11 mouse cellular contexts compared by ENCODE assay signal in the genomic region with DNA sequence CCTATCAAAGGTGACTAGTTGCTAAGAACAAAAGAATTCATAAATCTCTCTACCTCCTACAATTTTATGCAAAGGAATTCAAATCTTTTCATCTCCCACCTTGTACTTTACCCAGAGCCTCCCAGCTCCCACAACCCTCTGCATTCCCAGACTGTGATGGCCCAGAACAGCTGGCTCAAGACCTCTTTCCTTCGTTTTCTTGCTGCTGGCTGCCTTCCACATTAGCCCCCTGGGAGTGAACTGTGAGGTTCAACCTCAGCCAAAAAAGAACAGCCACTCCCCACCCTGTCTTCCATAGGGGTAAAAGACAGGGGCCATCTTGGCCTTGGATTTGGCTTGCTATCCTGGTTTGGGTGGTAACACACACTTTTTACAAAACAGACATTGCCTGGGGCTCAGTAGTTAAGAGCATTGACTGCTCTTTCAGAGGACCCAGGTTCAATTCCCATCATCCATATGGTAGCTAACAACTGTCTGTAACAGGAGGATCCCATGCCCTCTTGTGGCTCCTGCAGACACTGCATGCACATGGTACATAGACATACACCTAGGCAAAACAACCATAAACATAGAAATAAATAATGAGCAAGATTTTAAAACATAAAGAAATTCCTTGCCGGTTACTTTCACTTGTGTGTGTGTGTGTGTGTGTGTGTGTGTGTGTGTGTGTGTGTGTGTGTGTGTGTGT. TPM values are rescaled to one million over a fixed set of nuclear protein-coding genes. Genes with fewer than 3 reads are reported as not detected.
DNase-seq lines count a peak whose midpoint lies in the region; ATAC-seq lines count a peak whose summit lies in the region.
"Had no signal": no experiment of that assay in that cellular context is flagged by ENCODE, and none has a peak within 500 bp of the region (broad histone marks: within the 10 kb centered on the region; RNA-seq: fewer than 3 reads in every experiment).

No protein-coding gene starts in this region.

- ATAC-seq in hindbrain, embryonic 11.5 days (ENCODE audit: low FRiP score) = no peak
- ATAC-seq: intestine, embryonic 15.5 days had no signal

- no peak overlapping the region for H3K4me3 ChIP-seq in hindbrain, embryonic 11.5 days (ENCODE audit: low read depth, low read length)
- H3K4me3 ChIP-seq: embryonic facial prominence, embryonic 13.5 days; intestine, embryonic 15.5 days; liver, embryonic 15.5 days had no signal

- H3K9ac ChIP-seq in hindbrain, embryonic 11.5 days (ENCODE audit: low read depth, low read length) = no peak overlapping the region
- H3K9ac ChIP-seq: embryonic facial prominence, embryonic 13.5 days; intestine, embryonic 15.5 days; liver, embryonic 15.5 days had no signal

- peak; percentile 61 for DNase-seq in adrenal gland, postnatal 14 days
- no peak for DNase-seq in adrenal gland, postnatal 36 days
- DNase-seq in kidney, postnatal 10 days = peak; percentile 77
- no peak for DNase-seq in kidney, adult 18-20 months
- DNase-seq in thymus, postnatal 4 days = peak; percentile 58
- DNase-seq in thymus, adult 18-20 months = no peak
- DNase-seq in hindbrain, embryonic 11.5 days (ENCODE audit: low spot score) = no peak
- no peak for DNase-seq in layer of hippocampus, adult 8-10 months (ENCODE audit: low spot score in 2 of 2)

- H3K4me1 ChIP-seq in hindbrain, embryonic 11.5 days (replicated peaks; ENCODE audit: control insufficient read depth, insufficient read depth, low read length) = no peaks in the 10 kb centered on the region

- H3K36me3 ChIP-seq in hindbrain, embryonic 11.5 days (ENCODE audit: control insufficient read depth, insufficient read depth, low read length) = no peaks in the 10 kb centered on the region
- H3K36me3 ChIP-seq: embryonic facial prominence, embryonic 13.5 days; liver, embryonic 15.5 days had no signal

- H3K27me3 ChIP-seq in hindbrain, embryonic 11.5 days (ENCODE audit: control insufficient read depth, insufficient read depth, low read length) = no peaks in the 10 kb centered on the region
- H3K27me3 ChIP-seq: embryonic facial prominence, embryonic 13.5 days; intestine, embryonic 15.5 days; liver, embryonic 15.5 days had no signal

- 67% methylated on average over 2 of the region's 2 CpGs for WGBS in hindbrain, embryonic 11.5 days

- H3K27ac ChIP-seq in hindbrain, embryonic 11.5 days (ENCODE audit: low read depth, low read length) = no peak overlapping the region
- H3K27ac ChIP-seq: embryonic facial prominence, embryonic 13.5 days; intestine, embryonic 15.5 days; liver, embryonic 15.5 days had no signal

- no peak overlapping the region for H3K4me2 ChIP-seq in hindbrain, embryonic 11.5 days (replicated peaks; ENCODE audit: low read depth, low read length)
- H3K4me2 ChIP-seq: embryonic facial prominence, embryonic 13.5 days; intestine, embryonic 15.5 days; liver, embryonic 15.5 days had no signal

- H3K9me3 ChIP-seq in hindbrain, embryonic 11.5 days (ENCODE audit: control insufficient read depth, low read length) = no peaks in the 10 kb centered on the region
- H3K9me3 ChIP-seq: embryonic facial prominence, embryonic 13.5 days; intestine, embryonic 15.5 days; liver, embryonic 15.5 days had no signal

RNA-seq across cellular contexts. Expression of gene Ralb, which starts 10.4 kb away (rescaled TPM):
- 58.1 and 60.8 TPM in 2 replicates for total RNA-seq in adrenal gland, postnatal 14 days (2021)
- total RNA-seq in adrenal gland, postnatal 36 days (2021) = 10 to 100 TPM; 54.5 to 69.6 TPM
- 70.5 and 75.3 TPM in 2 replicates for polyA plus RNA-seq in hindbrain, embryonic 11.5 days (2014; fragmentation: Nextera tagmentation; extraction: Ambion mirVana)
- 10 to 100 TPM; 20.2 to 27.6 (median 24.6) TPM for total RNA-seq in layer of hippocampus, adult 8-10 months (2022)

RNA-seq across cellular contexts. Expression of gene Tmem185b, which starts 31.8 kb away (rescaled TPM):
- 19.6 and 20.8 TPM in 2 replicates for total RNA-seq in adrenal gland, postnatal 14 days (2021)
- 10 to 100 TPM; 28.0 to 28.5 TPM for total RNA-seq in adrenal gland, postnatal 36 days (2021)
- polyA plus RNA-seq in hindbrain, embryonic 11.5 days (2014; fragmentation: Nextera tagmentation; extraction: Ambion mirVana) = 19.7 and 23.3 TPM in 2 replicates
- total RNA-seq in layer of hippocampus, adult 8-10 months (2022) = 10 to 100 TPM; 14.6 to 20.3 (median 16.5) TPM

Comparison
In these comparisons a context has a peak if more than half of its experiments do, and no peak if none do; other contexts are left out.
1. DNase-seq: peak in adrenal gland, postnatal 14 days (single experiment), kidney, postnatal 10 days (single experiment) and thymus, postnatal 4 days (single experiment); none in adrenal gland, postnatal 36 days (0 of 2), kidney, adult 18-20 months (single experiment), thymus, adult 18-20 months (0 of 2), hindbrain, embryonic 11.5 days (single experiment) and layer of hippocampus, adult 8-10 months (0 of 2).